Mouse (Mus musculus) forebrain, embryonic 11.5 days (tissue): ENCODE results near the gene Ptpdc1. TPM values are rescaled to one million over a fixed set of nuclear protein-coding genes. Genes with fewer than 3 reads are reported as not detected.

Experiments used
- ATAC-seq: fragments of 200-750 bp; cut with Nextera tagmentation; replicated peaks from 2 replicates; pipeline ENCODE4 v1.8.0; 2017; ENCODE audit warnings: moderate TSS enrichment; ENCODE audit not compliant: low FRiP score
- DNase-seq: peaks from one replicate; pipeline ENCODE4 v3.0.0-alpha.2; 2017; ENCODE audit warnings: low spot score
- H3K27ac ChIP-seq: fragments of 300-500 bp; sonication (generic); 2 replicates; pipeline ENCODE4 v1.5.1; 2014; ENCODE audit warnings: low read depth, low read length
- H3K27me3 ChIP-seq: fragments of 300-500 bp; sonication (generic); 2 replicates; pipeline ENCODE4 v1.6.1; 2014; ENCODE audit warnings: mild to moderate bottlenecking, low read length, mixed read lengths; ENCODE audit not compliant: control insufficient read depth, insufficient read depth
- H3K36me3 ChIP-seq: fragments of 300-500 bp; sonication (generic); 2 replicates; pipeline ENCODE4 v1.6.1; 2014; ENCODE audit warnings: mild to moderate bottlenecking, low read length, moderate library complexity, mixed read lengths; ENCODE audit not compliant: control insufficient read depth, insufficient read depth
- H3K4me1 ChIP-seq: fragments of 300-500 bp; sonication (generic); replicated peaks from 2 replicates; pipeline ENCODE4 v1.6.1; 2014; ENCODE audit warnings: low read length, mixed read lengths; ENCODE audit not compliant: control insufficient read depth, insufficient read depth
- H3K4me2 ChIP-seq: fragments of 300-500 bp; sonication (generic); 2 replicates; pipeline ENCODE4 v1.6.1; 2014; ENCODE audit warnings: low read depth, mild to moderate bottlenecking, low read length, moderate library complexity, mixed read lengths; ENCODE audit not compliant: severe bottlenecking
- H3K4me3 ChIP-seq: fragments of 300-500 bp; sonication (generic); 2 replicates; pipeline ENCODE4 v1.5.1; 2014; ENCODE audit warnings: low read depth, low read length
- H3K9ac ChIP-seq: fragments of 300-500 bp; sonication (generic); 2 replicates; pipeline ENCODE4 v1.6.1; 2014; ENCODE audit warnings: low read length
- H3K9me3 ChIP-seq: fragments of 300-500 bp; sonication (generic); 2 replicates; pipeline ENCODE4 v1.6.1; 2016; ENCODE audit warnings: low read length, mixed read lengths; ENCODE audit not compliant: control insufficient read depth
- WGBS: fragments of 180-500 bp; shearing (Covaris S2); extraction: QIAGEN DNeasy Blood & Tissue Kit; methylation state at CpG from one replicate; pipeline ENCODE4 v1.1.7; 2014; 5-methylcytosine and 5-hydroxymethylcytosine counted together
- polyA plus RNA-seq: library from polyadenylated mRNA; unstranded; fragments of >200 nt; fragmentation: Nextera tagmentation; extraction: Ambion mirVana; gene quantifications from 2 replicates; pipeline ENCODE4 v1.2.1, GENCODE M21; 2014

The Ptpdc1 gene
- polyA plus RNA-seq: 16.1 and 18.0 TPM in 2 replicates

DNA sequence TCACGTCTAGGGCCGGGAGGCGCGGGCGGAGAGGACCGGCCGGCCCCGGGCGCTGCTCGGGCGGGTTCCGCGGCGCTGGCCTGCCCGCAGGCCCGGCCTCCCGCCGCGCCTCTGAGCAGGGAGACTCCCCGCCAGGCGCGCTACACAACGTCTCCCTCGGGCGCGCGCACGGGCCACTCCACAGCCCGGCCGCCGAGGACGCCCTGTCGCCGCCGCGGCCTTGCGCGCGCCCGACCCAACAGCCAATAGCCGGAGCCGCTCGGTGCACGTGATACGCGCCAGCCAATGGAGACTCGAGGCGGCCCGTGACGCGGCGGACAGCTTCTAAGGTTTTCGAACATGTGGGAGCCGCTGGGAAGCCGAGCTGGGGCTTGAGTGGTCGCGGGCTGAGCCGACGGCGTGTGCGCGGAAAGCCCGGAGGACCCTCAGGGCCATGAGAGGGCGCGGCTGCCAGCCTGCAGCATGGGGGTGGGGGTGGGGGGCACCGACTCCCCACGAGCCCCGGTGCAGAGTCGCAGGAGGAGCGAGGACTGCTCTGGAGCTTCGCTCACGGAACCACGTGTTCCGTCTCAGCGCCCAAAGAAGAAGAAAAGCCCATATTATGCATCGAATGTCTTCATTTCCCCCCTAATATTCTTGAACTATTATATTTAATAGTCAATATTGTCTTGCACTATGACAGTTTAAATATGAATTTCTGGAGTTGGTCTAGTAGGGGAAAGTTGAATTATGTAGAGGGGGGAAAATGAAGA is at the start of gene Ptpdc1:
Ptpdc1 (minus strand) TSS at position 232 of the 752 bp plus-strand sequence.
- Histone ChIP-seq H3K4me2 (peak within 1 kb of the TSS; percentile 81), H3K4me1 (0 out of 2 replicates have a peak, but pooled peaks cover 2% of the 10 kb centered on the region), H3K9ac (peak within 1 kb of the TSS; percentile 81), H3K27me3 (peaks cover 2% of the 10 kb centered on the region; the same call in 1 of the 2 replicates), H3K27ac (peak within 1 kb of the TSS; percentile 72), H3K36me3 (no peaks in the 10 kb centered on the region), H3K9me3 (no peaks in the 10 kb centered on the region; the same call in 1 of the 2 replicates), H3K4me3 (peak within 1 kb of the TSS; percentile 71)
- ATAC-seq: peak; percentile 99
- peak; percentile 98 for DNase-seq
- 3% methylated on average over 76 of the region's 76 CpGs for WGBS

DNA sequence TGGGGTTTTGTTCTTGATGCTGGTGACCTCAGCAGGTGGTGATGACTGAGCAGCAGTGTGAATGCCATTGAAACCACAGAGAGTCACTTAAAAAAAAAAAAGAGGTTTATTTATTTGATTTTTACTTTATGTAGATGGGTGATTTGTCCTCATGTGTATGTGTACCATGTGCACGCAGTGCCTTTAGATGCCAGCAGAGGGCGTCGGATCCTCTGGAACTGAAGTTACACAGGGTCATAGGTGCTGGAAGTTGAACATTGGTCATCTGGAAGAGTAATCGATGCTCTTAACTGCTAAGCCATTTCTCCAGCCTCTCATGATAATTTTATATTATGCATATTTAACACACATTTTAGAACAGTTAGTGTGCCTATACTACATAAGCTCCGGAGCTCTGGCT is 49.1 kb upstream of the Ptpdc1 start:
- H3K9me3 ChIP-seq: no peaks in the 10 kb centered on the region; the same call in 1 of the 2 replicates
- no peak overlapping the region for H3K27ac ChIP-seq
- H3K4me1 ChIP-seq: no peaks in the 10 kb centered on the region
- H3K4me3 ChIP-seq: no peak overlapping the region
- no peak overlapping the region for H3K4me2 ChIP-seq
- no peak overlapping the region for H3K9ac ChIP-seq
- DNase-seq (no peak), ATAC-seq (no peak)
- WGBS: 81% methylated on average over 5 of the region's 5 CpGs
- no peaks in the 10 kb centered on the region for H3K36me3 ChIP-seq
- H3K27me3 ChIP-seq: peaks cover 36% of the 10 kb centered on the region

DNA sequence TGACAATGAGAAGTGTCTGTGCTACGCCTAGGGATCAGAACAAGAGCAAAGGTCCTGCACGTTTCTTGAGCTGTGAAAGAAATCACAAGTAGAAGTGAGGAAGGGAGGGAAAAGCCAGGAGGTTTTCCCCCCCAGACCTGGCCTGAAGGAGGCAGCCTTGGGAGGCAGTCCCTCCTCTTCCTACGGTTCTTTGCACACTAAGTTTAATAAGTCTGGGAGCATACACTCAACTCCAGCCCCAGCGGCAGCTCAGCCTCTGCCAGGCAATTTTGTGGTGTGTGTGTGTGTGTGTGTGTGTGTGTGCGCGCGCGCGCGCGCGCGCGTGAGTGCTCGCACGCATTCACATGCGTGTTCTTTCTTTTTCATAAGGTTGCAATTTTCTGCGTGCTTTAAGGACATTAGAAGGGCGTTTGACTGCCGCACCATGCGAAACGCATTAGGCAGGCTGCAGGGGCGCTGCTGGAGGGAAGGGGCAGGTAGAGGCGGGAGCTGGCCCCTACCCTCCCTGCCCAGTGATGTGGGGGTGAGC is 46.9 kb upstream of the Ptpdc1 start:
- H3K27ac ChIP-seq: no peak overlapping the region
- H3K4me3 ChIP-seq: no peak overlapping the region
- no peak for ATAC-seq
- H3K4me1 ChIP-seq: no peaks in the 10 kb centered on the region; the same call in 1 of the 2 replicates
- no peak overlapping the region for H3K9ac ChIP-seq
- no peaks in the 10 kb centered on the region; the same call in 1 of the 2 replicates for H3K9me3 ChIP-seq
- no peaks in the 10 kb centered on the region for H3K36me3 ChIP-seq
- peaks cover 55% of the 10 kb centered on the region for H3K27me3 ChIP-seq
- H3K4me2 ChIP-seq: peak overlapping the region; percentile 33; the same call in 1 of the 2 replicates
- WGBS: under 1% methylated on average over 24 of the region's 24 CpGs
- no peak for DNase-seq

DNA sequence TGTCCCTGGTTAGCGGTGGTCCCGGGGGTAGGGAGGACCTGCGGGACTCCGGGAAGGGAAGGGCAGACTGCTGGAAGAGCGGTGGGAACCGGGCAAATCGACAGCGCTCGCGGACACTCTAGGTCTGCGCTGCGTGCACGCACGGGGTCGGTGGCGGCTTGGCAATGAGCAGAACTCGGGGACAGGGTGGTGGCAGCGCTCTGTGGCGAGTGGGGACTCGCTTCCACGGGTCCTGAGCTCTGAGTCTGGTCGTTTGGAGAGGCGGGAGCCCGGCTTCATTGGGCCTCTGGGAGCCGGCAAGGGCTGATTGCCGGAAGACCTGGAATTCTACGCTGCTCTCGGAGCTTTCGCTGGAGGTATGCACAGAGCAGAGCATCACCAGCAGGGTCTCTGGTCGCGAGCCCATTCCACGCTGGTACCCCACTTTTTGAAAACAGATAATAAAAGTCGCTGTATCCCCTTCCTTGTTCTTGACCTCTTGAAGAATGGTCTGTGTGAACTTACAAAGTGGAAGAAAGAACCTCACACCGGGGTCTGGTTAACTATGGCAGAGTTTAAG is 43.6 kb upstream of the Ptpdc1 start:
- DNase-seq (peak; percentile 66), ATAC-seq (0 out of 2 replicates have a peak, but pooled peaks have one; percentile 27)
- under 1% methylated on average over 34 of the region's 34 CpGs for WGBS
- Histone ChIP-seq H3K27me3 (peaks cover 85% of the 10 kb centered on the region), H3K9me3 (no peaks in the 10 kb centered on the region), H3K4me3 (no peak overlapping the region), H3K36me3 (no peaks in the 10 kb centered on the region), H3K4me1 (peaks cover 5% of the 10 kb centered on the region; the same call in 1 of the 2 replicates), H3K9ac (no peak overlapping the region), H3K4me2 (peak overlapping the region; percentile 22), H3K27ac (no peak overlapping the region)

DNA sequence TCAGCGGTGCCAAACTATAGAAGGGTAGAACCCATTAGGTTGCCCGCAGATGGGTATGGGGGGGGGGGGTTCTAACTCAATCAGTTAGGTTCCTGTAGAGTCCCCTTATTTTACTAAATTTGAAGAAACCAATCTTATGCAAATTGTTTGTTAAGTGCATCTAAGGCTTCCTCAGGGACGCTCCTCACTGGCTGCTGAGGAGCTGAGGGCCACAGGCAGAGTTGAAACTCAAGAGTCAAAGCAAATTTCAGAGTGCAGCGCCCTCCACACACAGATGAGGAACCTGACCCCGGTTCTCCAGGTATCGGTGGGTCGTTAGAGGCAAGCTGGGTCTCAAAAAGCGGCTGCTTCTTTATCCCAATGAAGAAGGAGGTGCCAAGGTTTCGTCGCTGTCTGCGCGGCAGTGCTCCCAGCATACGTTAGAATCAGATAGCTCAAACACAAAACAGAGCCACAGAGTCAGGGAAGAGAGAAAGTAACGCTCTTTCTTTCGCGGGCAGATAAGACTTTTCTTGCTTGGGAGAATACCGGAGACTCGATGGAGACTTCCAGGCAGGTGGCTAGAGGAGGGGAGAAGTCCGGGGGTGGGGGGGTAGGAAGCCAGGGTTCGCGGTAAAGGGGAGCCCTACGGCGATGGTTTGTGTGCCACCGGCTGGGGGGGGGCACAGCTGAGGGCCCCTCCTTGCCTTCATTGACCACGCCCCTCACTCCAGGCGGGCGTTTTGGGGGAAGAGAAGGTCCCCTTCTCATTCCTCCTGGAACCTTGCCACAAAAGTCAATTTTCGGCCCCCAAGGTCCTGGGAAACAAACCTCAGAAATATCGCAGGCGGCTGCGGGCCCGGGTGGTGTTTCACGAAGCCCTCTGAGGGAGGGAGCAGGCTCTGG is 42.9 kb upstream of the Ptpdc1 start:
- WGBS: 1% methylated on average over 32 of the region's 33 CpGs
- Histone ChIP-seq H3K4me3 (no peak overlapping the region), H3K4me1 (peaks cover 8% of the 10 kb centered on the region), H3K9ac (no peak overlapping the region), H3K27ac (no peak overlapping the region), H3K9me3 (no peaks in the 10 kb centered on the region), H3K27me3 (peaks cover 90% of the 10 kb centered on the region), H3K4me2 (no peak overlapping the region), H3K36me3 (no peaks in the 10 kb centered on the region)
- DNase-seq (peak; percentile 46), ATAC-seq (no peak)

DNA sequence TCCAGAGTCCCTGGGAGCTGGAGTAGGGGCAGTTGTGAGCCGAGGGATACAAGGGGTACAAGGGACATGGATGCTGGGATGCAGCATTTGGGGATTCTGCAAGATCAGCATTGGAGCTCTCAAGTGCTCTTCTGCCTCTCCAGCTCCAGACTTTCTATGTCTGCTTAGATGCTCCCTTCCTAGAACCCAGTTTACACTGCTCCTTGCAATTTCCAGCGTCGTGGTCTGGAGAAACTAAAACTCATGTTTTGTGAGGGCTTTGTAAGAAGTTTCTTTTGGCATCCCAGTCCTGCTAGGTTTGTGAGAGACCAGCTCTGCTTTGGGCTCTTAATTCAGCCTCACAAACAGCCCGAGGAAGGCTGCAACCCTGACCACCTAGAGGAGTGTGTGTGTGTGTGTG is 42.0 kb upstream of the Ptpdc1 start:
- DNase-seq (peak; percentile 51), ATAC-seq (no peak)
- no peak overlapping the region for H3K4me3 ChIP-seq
- no peaks in the 10 kb centered on the region for H3K9me3 ChIP-seq
- no peak overlapping the region for H3K27ac ChIP-seq
- no peaks in the 10 kb centered on the region for H3K36me3 ChIP-seq
- 5% methylated on average over 4 of the region's 4 CpGs for WGBS
- peaks cover 90% of the 10 kb centered on the region for H3K27me3 ChIP-seq
- peaks cover 17% of the 10 kb centered on the region for H3K4me1 ChIP-seq
- no peak overlapping the region for H3K9ac ChIP-seq
- H3K4me2 ChIP-seq: no peak overlapping the region

DNA sequence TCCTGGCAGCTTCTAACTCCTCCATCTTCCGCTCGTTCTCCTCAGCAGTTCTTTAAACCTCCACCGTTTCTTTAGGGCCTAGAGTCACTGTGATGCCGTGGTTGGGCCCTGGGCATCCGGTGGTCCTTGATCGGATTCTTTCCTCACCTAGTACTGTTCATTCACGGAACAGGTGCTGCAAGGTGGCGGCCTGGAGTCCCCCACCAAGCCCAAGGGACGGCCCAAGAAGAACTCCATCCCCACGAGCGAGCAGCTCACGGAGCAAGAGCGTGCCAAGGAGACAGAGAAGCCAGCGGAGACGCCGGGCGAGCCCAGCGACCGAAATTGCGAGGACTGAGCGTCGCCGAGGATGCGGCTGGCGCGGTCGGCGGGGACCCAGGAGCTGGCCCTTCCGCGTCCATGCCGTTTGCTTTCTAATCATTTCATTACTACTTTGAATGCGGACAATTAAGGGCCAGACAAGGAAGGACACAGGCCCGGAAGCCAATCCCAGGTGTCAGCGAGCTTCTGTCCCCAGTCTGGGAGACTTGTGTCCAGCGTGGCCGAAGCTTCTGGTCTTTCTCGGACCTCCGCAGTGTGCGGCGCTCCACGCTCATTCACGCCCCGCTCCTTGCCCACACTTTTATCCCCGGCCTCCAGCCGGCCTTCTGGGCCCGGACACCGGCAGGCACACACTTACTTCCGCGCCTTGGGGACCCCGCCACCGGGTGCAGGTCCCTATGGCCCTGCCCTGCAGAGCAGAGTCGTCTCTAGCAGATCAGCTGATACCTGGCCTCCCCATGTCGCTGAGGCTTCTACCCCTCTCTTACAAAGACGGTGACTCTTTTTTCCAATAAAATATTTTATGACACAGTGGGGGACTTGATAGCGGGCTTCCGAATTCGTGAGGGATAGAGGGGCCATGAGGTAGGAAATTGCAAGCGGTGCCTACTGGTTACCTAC is 40.5 kb upstream of the Ptpdc1 start:
- no peaks in the 10 kb centered on the region for H3K9me3 ChIP-seq
- peaks cover 93% of the 10 kb centered on the region for H3K27me3 ChIP-seq
- ATAC-seq (no peak), DNase-seq (peak; percentile 63)
- H3K27ac ChIP-seq: no peak overlapping the region
- no peak overlapping the region for H3K4me2 ChIP-seq
- no peak overlapping the region for H3K4me3 ChIP-seq
- H3K9ac ChIP-seq: no peak overlapping the region
- under 1% methylated on average over 58 of the region's 58 CpGs for WGBS
- no peaks in the 10 kb centered on the region for H3K36me3 ChIP-seq
- H3K4me1 ChIP-seq: peaks cover 19% of the 10 kb centered on the region
